Comparison of ENCODE assay signal across 8 mouse cellular contexts in the genomic region with DNA sequence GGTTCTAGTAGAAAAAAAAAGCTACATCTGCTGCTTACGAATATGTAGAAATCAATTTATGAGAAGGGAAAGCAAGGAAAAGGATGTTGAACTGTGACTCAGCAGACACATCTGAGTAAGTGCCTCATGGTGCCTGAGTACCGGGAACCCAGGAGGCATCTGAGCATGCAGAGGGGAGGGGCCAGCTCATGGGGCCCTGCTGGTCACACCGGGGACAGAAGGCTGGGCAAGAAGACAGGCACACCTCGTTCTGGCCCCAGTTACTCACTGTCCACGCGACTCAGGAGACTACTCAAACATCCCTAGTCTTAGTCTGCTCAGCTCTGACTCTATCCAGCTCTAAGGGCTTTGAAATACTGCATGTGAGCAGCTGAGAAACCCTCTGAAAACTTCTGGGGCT. TPM values are rescaled to one million over a fixed set of nuclear protein-coding genes. Genes with fewer than 3 reads are reported as not detected.
DNase-seq lines count a peak whose midpoint lies in the region; ATAC-seq lines count a peak whose summit lies in the region.

No protein-coding gene starts in this region.

- H3K9ac ChIP-seq in liver, embryonic 16.5 days (ENCODE audit: low read depth, low read length): no peak overlapping the region
- H3K9ac ChIP-seq in midbrain, embryonic 15.5 days: no peak overlapping the region

- H3K4me3 ChIP-seq in liver, embryonic 16.5 days (ENCODE audit: low read depth, low read length): no peak overlapping the region
- no peak overlapping the region for H3K4me3 ChIP-seq in midbrain, embryonic 15.5 days
- H3K4me3 ChIP-seq in midbrain, embryonic 10.5 days: no peak overlapping the region

- H3K36me3 ChIP-seq in liver, embryonic 16.5 days (ENCODE audit: control insufficient read depth, insufficient read depth): no peaks in the 10 kb centered on the region
- H3K36me3 ChIP-seq in midbrain, embryonic 15.5 days (replicated peaks): no peaks in the 10 kb centered on the region
- 0 out of 2 replicates have a peak, but pooled peaks cover 3% of the 10 kb centered on the region for H3K36me3 ChIP-seq in midbrain, embryonic 10.5 days

- no peaks in the 10 kb centered on the region for H3K9me3 ChIP-seq in liver, embryonic 16.5 days (replicated peaks; ENCODE audit: control insufficient read depth, low read length)
- H3K9me3 ChIP-seq in midbrain, embryonic 15.5 days: no peaks in the 10 kb centered on the region
- H3K9me3 ChIP-seq in midbrain, embryonic 10.5 days (replicated peaks): no peaks in the 10 kb centered on the region

- DNase-seq in cerebellum, postnatal 4 days (ENCODE audit: low spot score in 2 of 2): no peak
- DNase-seq in MN1 (ENCODE audit: low spot score): peak; percentile 72
- no peak for DNase-seq in midbrain, embryonic 10.5 days (ENCODE audit: low spot score)
- no peak for DNase-seq in T-cell, adult 2 months (ENCODE audit: low spot score)

- ATAC-seq in cerebellum, adult (ENCODE audit: insufficient number of reproducible peaks, low FRiP score, low TSS enrichment): peak; percentile 72
- peak; percentile 64 for ATAC-seq in erythroid progenitor cell, adult 5-6 weeks (replicated peaks; ENCODE audit: low FRiP score, poor library complexity, severe bottlenecking)
- ATAC-seq in liver, embryonic 16.5 days (ENCODE audit: low read depth): peak; percentile 84
- no peak for ATAC-seq in midbrain, embryonic 15.5 days (replicated peaks)

- H3K27ac ChIP-seq in liver, embryonic 16.5 days (ENCODE audit: low read length): peak overlapping the region; percentile 5; the same call in 1 of the 2 replicates
- H3K27ac ChIP-seq in midbrain, embryonic 15.5 days: no peak overlapping the region
- H3K27ac ChIP-seq in midbrain, embryonic 10.5 days (replicated peaks): no peak overlapping the region

- peak overlapping the region; percentile 21; the same call in 1 of the 2 replicates for H3K4me2 ChIP-seq in liver, embryonic 16.5 days (ENCODE audit: low read depth, low read length)
- H3K4me2 ChIP-seq in midbrain, embryonic 15.5 days: no peak overlapping the region

- peaks cover 30% of the 10 kb centered on the region for H3K4me1 ChIP-seq in liver, embryonic 16.5 days (ENCODE audit: control insufficient read depth, low read depth, low read length)
- no peaks in the 10 kb centered on the region for H3K4me1 ChIP-seq in midbrain, embryonic 15.5 days
- H3K4me1 ChIP-seq in midbrain, embryonic 10.5 days: peaks cover 3% of the 10 kb centered on the region; the same call in 1 of the 2 replicates

- WGBS in liver, embryonic 16.5 days (ENCODE audit: insufficient replicate concordance): 11% methylated on average over 6 of the region's 6 CpGs
- WGBS in midbrain, embryonic 15.5 days: 44% methylated on average over 6 of the region's 6 CpGs
- 39% methylated on average over 6 of the region's 6 CpGs for WGBS in midbrain, embryonic 10.5 days

- H3K27me3 ChIP-seq in liver, embryonic 16.5 days (ENCODE audit: control insufficient read depth, insufficient read depth, low read depth, low read length): no peaks in the 10 kb centered on the region
- H3K27me3 ChIP-seq in midbrain, embryonic 15.5 days (replicated peaks): no peaks in the 10 kb centered on the region
- no peaks in the 10 kb centered on the region for H3K27me3 ChIP-seq in midbrain, embryonic 10.5 days (ENCODE audit: low read depth, poor library complexity, severe bottlenecking)

RNA-seq across cellular contexts. Expression of gene Fnip2, which starts 25.0 kb away (rescaled TPM):
- 73.2 and 101 TPM in 2 replicates for total RNA-seq in erythroid progenitor cell, adult 5-6 weeks (2015; ENCODE audit: low replicate concordance)
- 85.6 and 109 TPM in 2 replicates for total RNA-seq in erythroid progenitor cell, adult 5-6 weeks (2017; ENCODE audit: low replicate concordance)
- 3.2 and 3.5 TPM in 2 replicates for polyA plus RNA-seq in liver, embryonic 16.5 days (2015; fragmentation: Nextera tagmentation; extraction: Ambion mirVana)
- polyA plus RNA-seq in midbrain, embryonic 15.5 days (2015; fragmentation: Nextera tagmentation; extraction: Ambion mirVana): 10.0 and 10.4 TPM in 2 replicates
- 4.3 and 4.4 TPM in 2 replicates for polyA plus RNA-seq in midbrain, embryonic 10.5 days (2016; fragmentation: Nextera tagmentation; extraction: Ambion mirVana)

RNA-seq across cellular contexts. Expression of gene Ppid, which starts 48.6 kb away (rescaled TPM):
- total RNA-seq in erythroid progenitor cell, adult 5-6 weeks (2015; ENCODE audit: low replicate concordance): 75.0 and 82.2 TPM in 2 replicates
- total RNA-seq in erythroid progenitor cell, adult 5-6 weeks (2017; ENCODE audit: low replicate concordance): 68.3 and 84.3 TPM in 2 replicates
- 67.7 and 82.3 TPM in 2 replicates for polyA plus RNA-seq in liver, embryonic 16.5 days (2015; fragmentation: Nextera tagmentation; extraction: Ambion mirVana)
- 139 and 141 TPM in 2 replicates for polyA plus RNA-seq in midbrain, embryonic 15.5 days (2015; fragmentation: Nextera tagmentation; extraction: Ambion mirVana)
- polyA plus RNA-seq in midbrain, embryonic 10.5 days (2016; fragmentation: Nextera tagmentation; extraction: Ambion mirVana): 197 and 224 TPM in 2 replicates
